Mouse (Mus musculus) embryo, embryonic 11.5 days (tissue): ENCODE results near the gene Gtf2ird2.

ENCODE experiments used
- DNase-seq: peaks from one replicate; pipeline ENCODE4 v3.0.0-alpha.2; 2012; ENCODE audit warnings: low read depth, low spot score

The Gtf2ird2 gene

GRCm38 (mm10) chr5:134234205-134234604 lies 50.4 kb downstream of the Gtf2ird2 start:
- no peak for DNase-seq

GRCm38 (mm10) chr5:134235111-134235510 lies 51.3 kb downstream of the Gtf2ird2 start:
- no peak for DNase-seq

GRCm38 (mm10) chr5:134236241-134236640 lies 52.4 kb downstream of the Gtf2ird2 start:
- no peak for DNase-seq

GRCm38 (mm10) chr5:134236796-134237195 lies 53.0 kb downstream of the Gtf2ird2 start:
- no peak for DNase-seq

GRCm38 (mm10) chr5:134237508-134237907 lies 53.7 kb downstream of the Gtf2ird2 start:
- DNase-seq: no peak

GRCm38 (mm10) chr5:134237936-134238760 lies 54.3 kb downstream of the Gtf2ird2 start:
- no peak for DNase-seq

- no peak for DNase-seq
Measured at GRCm38 (mm10) chr5:134241831-134242230, 58.0 kb downstream of the Gtf2ird2 start.

GRCm38 (mm10) chr5:134243661-134244436 lies 60.0 kb downstream of the Gtf2ird2 start:
- no peak for DNase-seq

- no peak for DNase-seq
Measured at GRCm38 (mm10) chr5:134244890-134245289, 61.1 kb downstream of the Gtf2ird2 start.

- no peak for DNase-seq
Measured at GRCm38 (mm10) chr5:134246146-134246545, 62.3 kb downstream of the Gtf2ird2 start.

- DNase-seq: no peak
Measured at GRCm38 (mm10) chr5:134248608-134249244, 64.9 kb downstream of the Gtf2ird2 start.

GRCm38 (mm10) chr5:134249245-134249649 lies 65.4 kb downstream of the Gtf2ird2 start:
- DNase-seq: no peak

- DNase-seq: no peak
Measured at GRCm38 (mm10) chr5:134250601-134251000, 66.8 kb downstream of the Gtf2ird2 start.

- no peak for DNase-seq
Measured at GRCm38 (mm10) chr5:134251083-134251482, 67.3 kb downstream of the Gtf2ird2 start.

GRCm38 (mm10) chr5:134253806-134254205 lies 70.0 kb downstream of the Gtf2ird2 start:
- no peak for DNase-seq

- DNase-seq: no peak
Measured at GRCm38 (mm10) chr5:134255294-134255693, 71.5 kb downstream of the Gtf2ird2 start.

GRCm38 (mm10) chr5:134257349-134258031 lies 73.7 kb downstream of the Gtf2ird2 start:
- no peak for DNase-seq

GRCm38 (mm10) chr5:134258395-134258794 lies 74.6 kb downstream of the Gtf2ird2 start:
- DNase-seq: no peak

- no peak for DNase-seq
Measured at GRCm38 (mm10) chr5:134258934-134259333, 75.1 kb downstream of the Gtf2ird2 start.

GRCm38 (mm10) chr5:134260001-134260636 lies 76.3 kb downstream of the Gtf2ird2 start:
- no peak for DNase-seq

- DNase-seq: no peak
Measured at GRCm38 (mm10) chr5:134265890-134266289, 82.1 kb downstream of the Gtf2ird2 start.
